Mouse (Mus musculus) hindbrain, embryonic 15.5 days (tissue): ENCODE measurements around the gene Ltb4r2. TPM values are rescaled to one million over a fixed set of nuclear protein-coding genes. Genes with fewer than 3 reads are reported as not detected.
"Not testable (repeated sequence)": the region's sequence is repeated elsewhere in the genome, so short reads cannot be mapped to it uniquely, and the experiment has no call there.

Source experiments
- ATAC-seq: fragments of 200-750 bp; cut with Nextera tagmentation; 2 replicates; pipeline ENCODE4 v1.8.0; 2017; ENCODE audit warnings: low read depth, moderate number of reproducible peaks, moderate TSS enrichment; ENCODE audit not compliant: low FRiP score
- H3K27ac ChIP-seq: fragments of 300-500 bp; sonication (generic); replicated peaks from 2 replicates; pipeline ENCODE4 v1.5.1; 2015; ENCODE audit warnings: mild to moderate bottlenecking, inconsistent platforms
- H3K27me3 ChIP-seq: fragments of 300-500 bp; sonication (generic); 2 replicates; pipeline ENCODE4 v1.6.1; 2015; ENCODE audit warnings: control low read depth, inconsistent platforms
- H3K36me3 ChIP-seq: fragments of 300-500 bp; sonication (generic); 2 replicates; pipeline ENCODE4 v1.6.1; 2015; ENCODE audit warnings: control low read depth, inconsistent platforms
- H3K4me1 ChIP-seq: fragments of 300-500 bp; sonication (generic); replicated peaks from 2 replicates; pipeline ENCODE4 v1.6.1; 2015; ENCODE audit warnings: control low read depth, inconsistent platforms
- H3K4me2 ChIP-seq: fragments of 300-500 bp; sonication (generic); 2 replicates; pipeline ENCODE4 v1.6.1; 2015; ENCODE audit warnings: moderate library complexity, mild to moderate bottlenecking, inconsistent platforms
- H3K4me3 ChIP-seq: fragments of 300-500 bp; sonication (generic); 2 replicates; pipeline ENCODE4 v1.5.1; 2015; ENCODE audit warnings: mild to moderate bottlenecking, inconsistent platforms
- H3K9ac ChIP-seq: fragments of 300-500 bp; sonication (generic); 2 replicates; pipeline ENCODE4 v1.6.1; 2015; ENCODE audit warnings: inconsistent platforms
- H3K9me3 ChIP-seq: fragments of 300-500 bp; sonication (generic); 2 replicates; pipeline ENCODE4 v1.6.1; 2016; ENCODE audit warnings: control low read depth, inconsistent platforms
- WGBS: fragments of 180-500 bp; shearing (Covaris S2); methylation state at CpG from one replicate; pipeline ENCODE4 v1.1.7; 2015; 5-methylcytosine and 5-hydroxymethylcytosine counted together
- polyA plus RNA-seq: library from polyadenylated mRNA; unstranded; fragments of >200 nt; fragmentation: Nextera tagmentation; extraction: Ambion mirVana; gene quantifications from 2 replicates; pipeline ENCODE4 v1.2.1, GENCODE M21; 2015

The Ltb4r2 gene
- polyA plus RNA-seq, 1 experiment from 2014 or later, result 0.84 TPM

DNA sequence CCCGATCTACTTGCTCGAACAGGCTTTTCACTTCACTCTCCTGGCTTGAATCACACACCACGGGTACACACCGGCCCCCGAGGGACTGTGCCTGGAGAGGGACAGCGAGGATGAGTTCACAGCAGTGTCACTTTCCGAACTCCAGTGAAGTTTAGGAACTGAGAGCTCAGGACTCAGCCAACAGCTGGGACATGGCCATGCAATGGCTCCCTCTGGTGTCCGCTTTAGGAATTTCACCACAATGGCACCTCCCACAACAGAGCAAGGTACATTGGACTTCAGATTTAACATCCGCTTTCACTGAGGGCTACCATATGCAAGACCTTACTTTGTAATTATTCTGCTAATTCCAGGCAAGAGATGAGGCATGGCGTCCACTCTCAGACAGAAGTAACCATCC, 17.5 kb upstream of the Ltb4r2 start:
- Histone ChIP-seq H3K4me1 (peaks cover 41% of the 10 kb centered on the region), H3K4me2 (peak overlapping the region; percentile 96), H3K9me3 (no peaks in the 10 kb centered on the region), H3K27me3 (no peaks in the 10 kb centered on the region), H3K4me3 (peak overlapping the region; percentile 6; the same call in 1 of the 2 replicates), H3K36me3 (peaks cover 10% of the 10 kb centered on the region; the same call in 1 of the 2 replicates), H3K9ac (peak overlapping the region; percentile 26; the same call in 1 of the 2 replicates), H3K27ac (no peak overlapping the region)
- ATAC-seq, result peak; percentile 75
- whole genome bisulfite sequencing, result 24% methylated on average over 10 of the region's 10 CpGs

DNA sequence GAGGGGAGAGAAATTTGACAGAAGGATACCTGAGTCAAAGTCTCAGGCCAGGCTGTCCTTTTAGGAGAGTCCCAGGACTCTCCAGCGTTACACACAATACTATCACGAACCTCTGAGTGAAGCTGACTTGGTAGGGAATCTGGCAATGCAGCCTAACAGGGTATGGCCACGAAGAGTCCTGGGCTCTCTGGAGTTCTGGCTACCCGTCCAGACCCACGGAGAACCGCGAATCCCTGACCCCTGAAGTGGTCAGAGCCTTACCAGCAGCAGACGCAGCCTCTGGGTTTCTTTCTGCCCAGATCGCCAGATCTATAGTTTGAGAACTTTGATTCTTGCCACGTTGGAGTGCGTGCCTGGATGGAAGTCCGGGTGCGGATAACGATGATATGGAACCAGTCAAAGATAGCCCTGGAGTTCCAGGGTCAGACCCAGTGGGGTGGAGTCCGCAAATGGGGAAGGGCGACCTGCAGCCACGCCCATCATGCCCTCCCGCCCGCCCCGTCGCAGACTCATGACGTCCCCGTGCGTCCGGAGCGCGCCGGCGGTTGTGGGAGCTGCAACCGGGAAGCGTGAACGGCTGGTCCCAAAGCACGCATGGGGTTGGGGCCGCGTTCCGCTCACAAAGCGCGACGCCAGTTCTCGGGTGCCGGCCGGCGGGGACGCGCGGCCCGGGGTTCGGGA, 15.9 kb upstream of the Ltb4r2 start, which contains the start of the genes Dhrs1 and Nop9:
TSS of gene Dhrs1 (minus strand) at position 511 of the 681 bp plus-strand sequence.
TSS of gene Nop9 (plus strand) at position 514 of the 681 bp plus-strand sequence.
- peak within 1 kb of the TSS; percentile 92 for H3K4me3 ChIP-seq
- H3K9me3 ChIP-seq, result no peaks in the 10 kb centered on the region
- peaks cover 41% of the 10 kb centered on the region for H3K4me1 ChIP-seq
- H3K4me2 ChIP-seq, result peak within 1 kb of the TSS; percentile 96
- 1% methylated on average over 41 of the region's 48 CpGs for WGBS
- H3K27ac ChIP-seq, result peak within 1 kb of the TSS; percentile 62
- peak; percentile 83 for ATAC-seq
- H3K27me3 ChIP-seq, result no peaks in the 10 kb centered on the region
- peak within 1 kb of the TSS; percentile 77 for H3K9ac ChIP-seq
- H3K36me3 ChIP-seq, result peaks cover 10% of the 10 kb centered on the region

DNA sequence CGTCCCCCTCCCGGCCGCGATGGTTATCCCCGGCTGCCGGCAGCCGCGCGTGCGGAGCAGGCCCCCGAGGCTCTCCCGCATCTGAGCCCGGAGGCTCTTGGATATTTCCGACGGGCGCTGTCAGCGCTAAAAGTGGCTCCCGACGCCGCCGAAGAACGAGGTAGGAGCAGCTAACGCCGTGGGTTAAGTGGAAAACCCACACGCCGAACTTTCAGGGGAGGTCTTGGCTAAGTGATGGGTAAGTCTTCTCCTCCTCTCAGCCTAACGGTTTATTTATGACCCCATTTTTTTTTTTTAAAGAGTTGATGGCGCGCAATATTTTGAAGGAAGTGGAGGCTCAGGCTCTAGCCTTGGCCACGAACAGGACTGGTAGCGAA, 15.4 kb upstream of the Ltb4r2 start:
- H3K4me1 ChIP-seq, result peaks cover 41% of the 10 kb centered on the region
- no peaks in the 10 kb centered on the region for H3K27me3 ChIP-seq
- WGBS, result under 1% methylated on average over 31 of the region's 31 CpGs
- peak; percentile 40; the same call in 1 of the 2 replicates for ATAC-seq
- H3K9ac ChIP-seq, result peak overlapping the region; percentile 77
- H3K4me3 ChIP-seq, result peak overlapping the region; percentile 92
- H3K36me3 ChIP-seq, result peaks cover 14% of the 10 kb centered on the region
- H3K4me2 ChIP-seq, result peak overlapping the region; percentile 96
- no peaks in the 10 kb centered on the region for H3K9me3 ChIP-seq
- peak overlapping the region; percentile 62 for H3K27ac ChIP-seq

DNA sequence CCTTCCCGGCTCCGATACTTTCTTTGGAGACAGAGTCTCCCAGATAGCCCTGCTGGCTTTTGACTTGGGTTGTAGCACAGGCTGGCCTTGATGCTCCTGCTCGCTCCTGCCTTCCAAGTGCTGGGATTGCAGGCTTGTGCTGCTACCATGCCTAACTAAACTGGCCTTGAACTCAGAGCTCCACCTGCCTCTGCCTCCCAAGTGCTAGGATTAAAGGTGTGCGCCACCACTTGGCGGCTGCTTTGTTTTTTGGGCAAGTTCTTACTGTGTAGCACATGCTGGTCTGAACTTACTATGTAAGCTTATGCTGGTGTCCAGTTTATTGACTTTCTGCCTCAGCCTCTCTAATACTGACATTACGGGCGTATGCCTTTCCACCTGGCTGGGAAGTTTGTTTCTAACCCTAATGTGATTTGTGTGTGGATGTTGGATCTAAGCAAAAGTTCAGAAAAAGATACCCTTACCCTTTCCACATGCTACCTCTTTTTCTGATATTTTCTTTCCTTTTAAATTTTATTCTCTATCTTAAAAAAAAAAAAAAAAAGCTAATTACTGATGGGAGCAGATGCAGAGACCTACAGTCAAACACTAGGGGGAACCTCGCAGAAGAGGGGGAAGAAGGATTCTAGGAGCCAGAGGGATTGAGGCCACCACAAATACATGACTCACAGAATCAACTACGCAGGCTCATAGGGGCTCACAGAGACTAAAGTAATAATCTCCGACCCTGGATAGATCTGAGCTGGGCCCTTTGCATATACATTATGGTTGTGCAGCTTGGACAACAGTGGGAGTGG, 14.0 kb upstream of the Ltb4r2 start:
- H3K4me3 ChIP-seq, result no peak overlapping the region
- H3K36me3 ChIP-seq, result peaks cover 22% of the 10 kb centered on the region
- H3K9ac ChIP-seq, result no peak overlapping the region
- peak overlapping the region; percentile 96 for H3K4me2 ChIP-seq
- no peak overlapping the region for H3K27ac ChIP-seq
- no peaks in the 10 kb centered on the region for H3K9me3 ChIP-seq
- WGBS, result 92% methylated on average over 10 of the region's 10 CpGs
- no peak for ATAC-seq
- no peaks in the 10 kb centered on the region for H3K27me3 ChIP-seq
- peaks cover 41% of the 10 kb centered on the region for H3K4me1 ChIP-seq

DNA sequence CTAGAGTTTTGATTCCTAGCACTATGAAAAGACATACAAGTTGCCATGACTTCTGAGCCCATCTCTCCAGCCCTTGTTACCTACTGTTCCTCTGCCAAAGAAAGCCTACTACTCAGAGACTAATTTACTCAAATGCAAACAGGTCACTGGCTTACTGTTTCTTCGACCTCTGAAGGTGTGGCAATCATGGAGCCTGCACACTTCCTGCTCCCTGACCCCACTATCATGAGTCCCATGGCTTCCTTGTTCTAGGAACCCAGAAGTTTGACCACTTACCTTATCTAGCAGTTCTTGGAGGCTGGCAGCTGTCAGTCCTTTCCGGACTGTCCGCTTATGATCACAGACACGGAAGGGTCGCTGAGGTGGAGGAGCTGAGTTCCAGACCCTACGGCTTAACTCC, 3.7 kb upstream of the Ltb4r2 start:
- Histone ChIP-seq H3K27ac (no peak overlapping the region), H3K27me3 (peaks cover 6% of the 10 kb centered on the region)

GRCm38 (mm10) chr14:55758363-55758784, 2.9 kb upstream of the Ltb4r2 start, which contains the start of gene Cideb:
Gene Cideb, minus strand, starts transcription at chr14:55758458.
- Histone ChIP-seq H3K9me3 (no peaks in the 10 kb centered on the region), H3K4me2 (peak within 1 kb of the TSS; percentile 29), H3K4me1 (peaks cover 15% of the 10 kb centered on the region), H3K9ac (no peak within 1 kb of the TSS), H3K27ac (no peak within 1 kb of the TSS), H3K27me3 (peaks cover 9% of the 10 kb centered on the region), H3K36me3 (peaks cover 32% of the 10 kb centered on the region), H3K4me3 (no peak within 1 kb of the TSS)
- no peak for ATAC-seq
- WGBS, result 17% methylated on average over 8 of the region's 8 CpGs

More for the DNA sequence above, 3.7 kb upstream of the Ltb4r2 start:
- no peak for ATAC-seq
- H3K36me3 ChIP-seq, result peaks cover 40% of the 10 kb centered on the region
- H3K9me3 ChIP-seq, result no peaks in the 10 kb centered on the region
- H3K4me1 ChIP-seq, result peaks cover 11% of the 10 kb centered on the region
- no peak overlapping the region for H3K9ac ChIP-seq
- 87% methylated on average over 6 of the region's 6 CpGs for WGBS
- H3K4me2 ChIP-seq, result no peak overlapping the region
- H3K4me3 ChIP-seq, result no peak overlapping the region

DNA sequence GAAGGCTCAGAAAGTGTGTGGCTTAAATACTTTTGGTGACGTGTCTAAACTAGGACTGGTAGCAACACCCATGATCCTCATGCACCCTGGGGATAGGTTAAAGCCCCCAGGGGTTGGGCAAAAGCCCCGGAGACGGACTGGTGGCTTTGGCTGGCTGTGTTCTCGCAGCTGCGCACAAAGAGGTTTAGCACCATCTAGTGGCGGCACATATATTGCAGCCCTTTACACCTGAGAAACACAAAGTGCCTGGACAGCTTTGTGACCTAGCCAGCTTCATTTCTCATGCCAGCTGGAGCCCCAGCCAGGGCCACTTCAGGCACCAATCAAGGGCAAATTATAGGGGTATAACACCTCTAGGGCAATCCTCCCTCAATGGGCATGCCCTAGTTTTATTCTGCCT, 1.1 kb upstream of the Ltb4r2 start:
- ATAC-seq, H3K4me3 ChIP-seq, H3K27ac ChIP-seq, H3K9me3 ChIP-seq, H3K9ac ChIP-seq: not testable (repeated sequence)
- peaks cover 14% of the 10 kb centered on the region for H3K36me3 ChIP-seq
- peaks cover 23% of the 10 kb centered on the region for H3K27me3 ChIP-seq
- peaks cover 15% of the 10 kb centered on the region for H3K4me1 ChIP-seq
- H3K4me2 ChIP-seq, result peak overlapping the region; percentile 44
- WGBS, result under 1% methylated on average over 6 of the region's 6 CpGs

DNA sequence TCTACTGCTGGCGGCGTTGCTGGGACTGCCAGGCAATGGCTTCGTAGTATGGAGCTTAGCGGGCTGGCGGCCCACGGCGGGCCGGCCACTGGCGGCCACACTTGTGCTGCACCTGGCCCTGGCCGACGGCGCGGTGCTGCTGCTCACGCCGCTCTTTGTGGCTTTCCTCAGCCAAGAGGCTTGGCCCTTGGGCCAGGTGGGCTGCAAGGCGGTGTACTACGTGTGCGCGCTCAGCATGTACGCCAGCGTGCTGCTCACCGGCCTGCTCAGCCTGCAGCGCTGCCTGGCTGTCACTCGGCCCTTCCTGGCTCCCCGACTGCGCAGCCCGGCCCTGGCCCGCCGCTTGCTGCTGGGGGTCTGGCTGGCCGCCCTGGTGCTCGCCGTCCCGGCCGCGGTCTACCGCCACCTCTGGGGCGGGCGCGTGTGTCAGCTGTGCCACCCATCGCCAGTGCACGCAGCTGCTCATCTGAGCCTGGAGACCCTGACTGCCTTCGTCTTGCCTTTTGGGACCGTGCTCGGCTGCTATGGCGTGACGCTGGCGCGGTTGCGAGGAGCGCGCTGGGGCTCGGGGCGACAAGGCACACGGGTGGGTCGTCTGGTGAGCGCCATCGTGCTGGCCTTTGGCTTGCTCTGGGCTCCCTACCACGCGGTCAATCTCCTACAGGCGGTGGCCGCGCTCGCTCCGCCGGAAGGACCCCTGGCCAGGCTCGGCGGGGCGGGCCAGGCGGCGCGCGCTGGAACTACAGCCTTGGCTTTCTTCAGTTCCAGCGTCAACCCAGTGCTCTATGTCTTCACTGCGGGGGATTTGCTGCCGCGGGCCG, 983 bp downstream of the Ltb4r2 start:
- Histone ChIP-seq H3K9ac (peak overlapping the region; percentile 63), H3K27me3 (peaks cover 40% of the 10 kb centered on the region), H3K36me3 (no peaks in the 10 kb centered on the region), H3K9me3 (no peaks in the 10 kb centered on the region), H3K27ac (peak overlapping the region; percentile 62), H3K4me2 (peak overlapping the region; percentile 88), H3K4me1 (peaks cover 15% of the 10 kb centered on the region), H3K4me3 (peak overlapping the region; percentile 48)
- peak; percentile 71 for ATAC-seq
- under 1% methylated on average over 77 of the region's 77 CpGs for WGBS

DNA sequence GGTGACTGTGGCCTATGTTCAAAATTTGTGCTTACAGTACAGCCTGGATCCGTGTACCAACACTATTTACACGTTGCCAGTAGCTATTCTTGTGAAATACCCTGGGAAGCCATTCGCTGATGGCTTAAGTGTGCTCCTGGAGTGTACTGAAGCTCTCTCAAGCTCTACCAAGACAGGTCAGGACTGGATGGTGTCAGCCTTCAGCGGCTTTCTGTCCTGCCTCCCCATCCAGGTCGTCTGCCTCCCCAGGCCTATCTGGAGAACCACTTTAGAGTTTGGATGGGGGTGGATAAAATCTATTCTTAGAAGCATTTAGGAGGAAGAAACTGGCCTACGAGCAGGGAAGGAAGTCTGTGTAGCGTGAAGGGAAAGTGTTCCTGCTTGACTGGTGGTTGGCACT, 1.9 kb downstream of the Ltb4r2 start:
- H3K9me3 ChIP-seq, result no peaks in the 10 kb centered on the region
- H3K4me2 ChIP-seq, result peak overlapping the region; percentile 88; the same call in 1 of the 2 replicates
- H3K27ac ChIP-seq, result no peak overlapping the region
- 65% methylated on average over 7 of the region's 7 CpGs for WGBS
- peaks cover 44% of the 10 kb centered on the region for H3K27me3 ChIP-seq
- no peak overlapping the region for H3K4me3 ChIP-seq
- no peak for ATAC-seq
- H3K4me1 ChIP-seq, result peaks cover 22% of the 10 kb centered on the region
- H3K9ac ChIP-seq, result no peak overlapping the region
- H3K36me3 ChIP-seq, result no peaks in the 10 kb centered on the region

DNA sequence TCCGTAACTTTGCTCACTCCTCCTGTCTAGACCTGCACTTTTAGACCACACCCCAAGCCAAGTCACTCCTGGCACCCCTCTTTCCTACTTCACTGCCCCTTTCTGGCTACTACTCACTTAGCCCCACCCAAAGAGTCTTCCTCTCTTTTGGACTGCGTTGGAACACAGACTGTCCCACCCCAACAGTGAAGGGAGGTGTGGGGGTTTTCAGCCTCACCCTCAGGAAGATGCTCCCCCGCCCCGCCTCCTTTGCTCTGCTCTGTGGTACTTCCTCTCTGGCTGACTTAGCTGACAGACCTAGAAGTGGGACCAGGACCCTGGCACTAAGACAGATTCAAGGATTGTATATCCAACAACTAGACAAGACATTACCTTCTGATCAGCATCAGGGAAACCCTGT, 4.5 kb downstream of the Ltb4r2 start, which contains the start of gene Ltb4r1:
TSS of gene Ltb4r1 (plus strand) at position 267 of the 400 bp plus-strand sequence.
- no peak for ATAC-seq
- H3K27me3 ChIP-seq, result peaks cover 57% of the 10 kb centered on the region
- WGBS, result 70% methylated on average over 4 of the region's 4 CpGs
- H3K27ac ChIP-seq, result no peak within 1 kb of the TSS
- H3K4me2 ChIP-seq, result no peak within 1 kb of the TSS
- no peaks in the 10 kb centered on the region for H3K9me3 ChIP-seq
- no peak within 1 kb of the TSS for H3K9ac ChIP-seq
- no peaks in the 10 kb centered on the region for H3K36me3 ChIP-seq
- no peak within 1 kb of the TSS for H3K4me3 ChIP-seq
- peaks cover 24% of the 10 kb centered on the region for H3K4me1 ChIP-seq
